Mouse (Mus musculus): Measurements from ENCODE around the gene Bdkrb1.

- TF ChIP-seq CTCF (IDR thresholded peaks at IDR 0.05; ENCODE audit: extremely low read depth, insufficient read depth, insufficient read length, insufficient replicate concordance) (no peak), POLR2A (IDR thresholded peaks at IDR 0.05; ENCODE audit: low read depth, low read length) (no peak)
These were observed at the start of gene Bdkrb1 for GRCm38 (mm10) chr12:105602581-105603210.

All from spleen, adult 2 months (tissue).